8 mouse cellular contexts compared by ENCODE assay signal in the genomic region with DNA sequence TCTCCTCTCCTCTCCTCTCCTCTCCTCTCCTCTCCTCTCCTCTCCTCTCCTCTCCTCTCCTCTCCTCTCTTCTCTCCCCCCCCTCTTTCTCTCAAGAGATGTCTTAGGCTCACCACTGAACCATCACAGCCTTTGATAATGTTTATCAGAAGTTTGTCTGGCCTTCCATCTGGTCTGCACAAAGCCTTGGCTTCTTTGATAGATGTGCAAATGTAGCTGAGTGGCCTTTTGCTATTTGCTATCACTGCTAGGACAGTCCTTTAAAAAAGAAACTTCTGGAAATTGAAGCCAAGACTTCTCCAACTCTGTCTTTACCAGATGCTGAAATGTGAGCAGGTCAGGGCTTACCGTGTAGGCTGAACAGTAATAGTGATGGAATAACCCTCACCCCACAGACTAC.
DNase-seq lines count a peak whose midpoint lies in the region; ATAC-seq lines count a peak whose summit lies in the region.

No protein-coding gene starts in this region.

- no peaks in the 10 kb centered on the region for H3K9me3 ChIP-seq in heart, embryonic 11.5 days (replicated peaks; ENCODE audit: control insufficient read depth, low read length)
- no peaks in the 10 kb centered on the region for H3K9me3 ChIP-seq in hindbrain, embryonic 15.5 days
- no peaks in the 10 kb centered on the region for H3K9me3 ChIP-seq in midbrain, embryonic 12.5 days

- H3K9ac ChIP-seq in heart, embryonic 11.5 days (ENCODE audit: low read depth, low read length), result no peak overlapping the region
- no peak overlapping the region for H3K9ac ChIP-seq in hindbrain, embryonic 15.5 days
- H3K9ac ChIP-seq in midbrain, embryonic 12.5 days (replicated peaks), result peak overlapping the region; percentile 63; the same call in 1 of the 2 replicates

- H3K4me3 ChIP-seq in heart, embryonic 11.5 days (ENCODE audit: low read depth, low read length), result no peak overlapping the region; the same call in 1 of the 2 replicates
- peak overlapping the region; percentile 59; the same call in 1 of the 2 replicates for H3K4me3 ChIP-seq in hindbrain, embryonic 15.5 days
- H3K4me3 ChIP-seq in midbrain, embryonic 12.5 days, result peak overlapping the region; percentile 48

- peaks cover 36% of the 10 kb centered on the region for H3K4me1 ChIP-seq in heart, embryonic 11.5 days (ENCODE audit: control insufficient read depth, insufficient read depth, low read length)
- H3K4me1 ChIP-seq in hindbrain, embryonic 15.5 days (replicated peaks), result peaks cover 50% of the 10 kb centered on the region
- H3K4me1 ChIP-seq in midbrain, embryonic 12.5 days, result peaks cover 46% of the 10 kb centered on the region

- WGBS in heart, embryonic 11.5 days (ENCODE audit: insufficient replicate concordance), result 32% methylated on average over 1 of the region's 1 CpGs
- WGBS in hindbrain, embryonic 15.5 days, result 48% methylated on average over 1 of the region's 1 CpGs
- WGBS in midbrain, embryonic 12.5 days, result 64% methylated on average over 1 of the region's 1 CpGs

- no peaks in the 10 kb centered on the region; the same call in 1 of the 2 replicates for H3K36me3 ChIP-seq in heart, embryonic 11.5 days (ENCODE audit: control insufficient read depth, insufficient read depth, low read length)
- H3K36me3 ChIP-seq in hindbrain, embryonic 15.5 days, result no peaks in the 10 kb centered on the region
- no peaks in the 10 kb centered on the region for H3K36me3 ChIP-seq in midbrain, embryonic 12.5 days

- no peaks in the 10 kb centered on the region for H3K27me3 ChIP-seq in heart, embryonic 11.5 days (ENCODE audit: control insufficient read depth, insufficient read depth, low read length)
- no peaks in the 10 kb centered on the region for H3K27me3 ChIP-seq in hindbrain, embryonic 15.5 days
- H3K27me3 ChIP-seq in midbrain, embryonic 12.5 days, result no peaks in the 10 kb centered on the region

- H3K27ac ChIP-seq in heart, embryonic 11.5 days (ENCODE audit: low read depth, low read length), result no peak overlapping the region
- H3K27ac ChIP-seq in hindbrain, embryonic 15.5 days (replicated peaks), result no peak overlapping the region
- no peak overlapping the region for H3K27ac ChIP-seq in midbrain, embryonic 12.5 days (replicated peaks)

- peak overlapping the region; percentile 66 for H3K4me2 ChIP-seq in heart, embryonic 11.5 days
- peak overlapping the region; percentile 63 for H3K4me2 ChIP-seq in hindbrain, embryonic 15.5 days
- H3K4me2 ChIP-seq in midbrain, embryonic 12.5 days (replicated peaks), result peak overlapping the region; percentile 58

- no peak for ATAC-seq in heart, embryonic 11.5 days (replicated peaks; ENCODE audit: insufficient number of reproducible peaks, low FRiP score, low TSS enrichment)
- ATAC-seq in hindbrain, embryonic 15.5 days (ENCODE audit: low FRiP score, low read depth), result no peak
- ATAC-seq in midbrain, embryonic 12.5 days (ENCODE audit: low FRiP score, low read depth), result no peak

- DNase-seq in heart, adult 11 months, result no peak
- DNase-seq in c-Kit-positive CD71-positive TER-119-positive erythroid progenitor cells, embryonic 14.5 days (ENCODE audit: low spot score), result peak; percentile 79
- no peak for DNase-seq in spleen, postnatal 36 days (ENCODE audit: low spot score in 2 of 2)
- DNase-seq in left cerebral cortex, adult 18-20 months (ENCODE audit: low spot score in 2 of 2), result no peak
- DNase-seq in layer of hippocampus, postnatal 25 days (ENCODE audit: extremely low spot score in 1 of 2, low spot score in 1 of 2), result no peak
